ENCODE assay signal across 10 mouse cellular contexts in genomic region chr9:71895291-71895690, GRCm38 (mm10).
A peak's percentile ranks its signal among the peaks of the same experiment; 100 is the strongest.
DNase-seq lines count a peak whose midpoint lies in the region; ATAC-seq and TF ChIP-seq lines count a peak whose summit lies in the region.
"Had no signal": no experiment of that assay in that cellular context is flagged by ENCODE, and none has a peak within 500 bp of the region (broad histone marks: within the 10 kb centered on the region; RNA-seq: fewer than 3 reads in every experiment).

No protein-coding gene starts in this region.

- no peak for TF ChIP-seq EP300 in lung, postnatal 0 days (IDR thresholded peaks at IDR 0.05)

- no peaks in the 10 kb centered on the region for H3K4me1 ChIP-seq in lung, postnatal 0 days (ENCODE audit: insufficient read depth, low read depth, low read length)
- H3K4me1 ChIP-seq in lung, adult 2 months (ENCODE audit: control insufficient read depth, insufficient read depth, low read length): no peaks in the 10 kb centered on the region; the same call in 1 of the 2 replicates
- H3K4me1 ChIP-seq in forebrain, embryonic 11.5 days (replicated peaks; ENCODE audit: control insufficient read depth, insufficient read depth, low read length): peaks cover 4% of the 10 kb centered on the region; the same call in 1 of the 2 replicates
- H3K4me1 ChIP-seq in limb, embryonic 12.5 days (replicated peaks): peaks cover 51% of the 10 kb centered on the region

- no peak overlapping the region for H3K27ac ChIP-seq in lung, postnatal 0 days (ENCODE audit: low read length)
- H3K27ac ChIP-seq in forebrain, embryonic 11.5 days (ENCODE audit: low read depth, low read length): no peak overlapping the region
- 0 out of 2 replicates have a peak overlapping the region, but pooled peaks have one; percentile 50 for H3K27ac ChIP-seq in limb, embryonic 12.5 days
- H3K27ac ChIP-seq: liver, embryonic 13.5 days had no signal

- no peak overlapping the region for H3K4me3 ChIP-seq in lung, postnatal 0 days (ENCODE audit: low read depth, low read length)
- no peak overlapping the region for H3K4me3 ChIP-seq in lung, adult 2 months (replicated peaks; ENCODE audit: extremely low read depth, low read depth, low read length)
- H3K4me3 ChIP-seq in forebrain, embryonic 11.5 days (ENCODE audit: low read depth, low read length): peak overlapping the region; percentile 24; the same call in 1 of the 2 replicates
- H3K4me3 ChIP-seq in limb, embryonic 12.5 days (replicated peaks): peak overlapping the region; percentile 39
- H3K4me3 ChIP-seq: erythroblast, embryonic 14.5 days; liver, embryonic 13.5 days had no signal

- no peak for TF ChIP-seq CTCF in lung, postnatal 0 days (IDR thresholded peaks at IDR 0.05)
- no peak for TF ChIP-seq CTCF in lung, adult 2 months (IDR thresholded peaks at IDR 0.05; ENCODE audit: insufficient read depth, low read length)

- no peak overlapping the region for H3K4me2 ChIP-seq in lung, postnatal 0 days (replicated peaks; ENCODE audit: low read depth, low read length)
- H3K4me2 ChIP-seq in forebrain, embryonic 11.5 days (ENCODE audit: low read depth, low read length, severe bottlenecking): 0 out of 2 replicates have a peak overlapping the region, but pooled peaks have one; percentile 3
- peak overlapping the region; percentile 54 for H3K4me2 ChIP-seq in limb, embryonic 12.5 days
- H3K4me2 ChIP-seq: liver, embryonic 13.5 days had no signal

- WGBS in lung, postnatal 0 days: 47% methylated on average over 7 of the region's 7 CpGs
- WGBS in lung, adult 2 months: 35% methylated on average over 7 of the region's 7 CpGs
- 20% methylated on average over 7 of the region's 7 CpGs for WGBS in forebrain, embryonic 11.5 days
- WGBS in limb, embryonic 12.5 days: 11% methylated on average over 7 of the region's 7 CpGs

- no peaks in the 10 kb centered on the region for H3K27me3 ChIP-seq in lung, postnatal 0 days (replicated peaks; ENCODE audit: insufficient read depth, low read length)
- H3K27me3 ChIP-seq in forebrain, embryonic 11.5 days (ENCODE audit: control insufficient read depth, insufficient read depth, low read length): no peaks in the 10 kb centered on the region
- no peaks in the 10 kb centered on the region for H3K27me3 ChIP-seq in limb, embryonic 12.5 days
- H3K27me3 ChIP-seq: liver, embryonic 13.5 days had no signal

- no peaks in the 10 kb centered on the region for H3K9me3 ChIP-seq in lung, postnatal 0 days (ENCODE audit: low read length)
- H3K9me3 ChIP-seq in forebrain, embryonic 11.5 days (ENCODE audit: control insufficient read depth, low read length): no peaks in the 10 kb centered on the region
- no peaks in the 10 kb centered on the region for H3K9me3 ChIP-seq in limb, embryonic 12.5 days
- H3K9me3 ChIP-seq: liver, embryonic 13.5 days had no signal

- no peak overlapping the region for H3K9ac ChIP-seq in lung, postnatal 0 days (replicated peaks; ENCODE audit: low read depth)
- H3K9ac ChIP-seq in forebrain, embryonic 11.5 days (ENCODE audit: low read length): no peak overlapping the region
- no peak overlapping the region for H3K9ac ChIP-seq in limb, embryonic 12.5 days (replicated peaks)
- H3K9ac ChIP-seq: liver, embryonic 13.5 days had no signal

- no peak for TF ChIP-seq POLR2A in lung, adult 2 months (IDR thresholded peaks at IDR 0.05; ENCODE audit: borderline replicate concordance, extremely low read depth, low read depth, low read length)

- DNase-seq in lung, postnatal 0 days (ENCODE audit: low spot score): no peak
- DNase-seq in lung, adult 2 months: no peak
- DNase-seq in forebrain, embryonic 11.5 days (ENCODE audit: low spot score): no peak
- peak; percentile 34 for DNase-seq in skeletal muscle tissue, adult 2 months (ENCODE audit: low read depth, low spot score)
- DNase-seq in B cell, adult 2 months: no peak
- no peak for DNase-seq in cerebellum, adult 9-10 months
- DNase-seq: liver, embryonic 13.5 days; right cerebral cortex, postnatal 4 days had no signal

- H3K36me3 ChIP-seq in lung, postnatal 0 days (ENCODE audit: insufficient read depth, low read length): no peaks in the 10 kb centered on the region
- no peaks in the 10 kb centered on the region for H3K36me3 ChIP-seq in forebrain, embryonic 11.5 days (ENCODE audit: control insufficient read depth, insufficient read depth, low read length)
- H3K36me3 ChIP-seq in limb, embryonic 12.5 days: no peaks in the 10 kb centered on the region
- H3K36me3 ChIP-seq: liver, embryonic 13.5 days had no signal

- peak; percentile 43; the same call in 1 of the 2 replicates for ATAC-seq in lung, postnatal 0 days
- ATAC-seq in forebrain, embryonic 11.5 days (replicated peaks; ENCODE audit: low FRiP score): no peak
- ATAC-seq in limb, embryonic 12.5 days (ENCODE audit: insufficient number of reproducible peaks, insufficient read depth, low FRiP score, low TSS enrichment, low read depth): peak; percentile 69; the same call in 1 of the 2 replicates

Comparison
In these comparisons a context has a peak if more than half of its experiments do, and no peak if none do; other contexts are left out.
1. H3K4me3 ChIP-seq: peak in forebrain, embryonic 11.5 days (single experiment) and limb, embryonic 12.5 days (single experiment); none in lung, postnatal 0 days (single experiment) and lung, adult 2 months (single experiment).